Mouse (Mus musculus) frontal cortex, adult 2 months (tissue): ENCODE results near the gene Cdca7l. TPM values are rescaled to one million over a fixed set of nuclear protein-coding genes. Genes with fewer than 3 reads are reported as not detected.
"Not testable (repeated sequence)": the region's sequence is repeated elsewhere in the genome, so short reads cannot be mapped to it uniquely, and the experiment has no call there.

ENCODE experiments used
- DNase-seq, 2 experiments: peaks; one replicate each; pipeline ENCODE4 v3.0.0; 2022; ENCODE audit warnings: low spot score in 1 of 2; ENCODE audit errors: extremely low spot score in 1 of 2
- polyA plus RNA-seq: library from polyadenylated mRNA; depleted of rRNA; stranded (reverse); fragments of >200 nt; gene quantifications from 2 replicates; pipeline ENCODE4 v1.2.3, GENCODE M21; 2012; rRNA removed

The Cdca7l gene
- polyA plus RNA-seq: 7.1 and 7.2 TPM in 2 replicates

DNA sequence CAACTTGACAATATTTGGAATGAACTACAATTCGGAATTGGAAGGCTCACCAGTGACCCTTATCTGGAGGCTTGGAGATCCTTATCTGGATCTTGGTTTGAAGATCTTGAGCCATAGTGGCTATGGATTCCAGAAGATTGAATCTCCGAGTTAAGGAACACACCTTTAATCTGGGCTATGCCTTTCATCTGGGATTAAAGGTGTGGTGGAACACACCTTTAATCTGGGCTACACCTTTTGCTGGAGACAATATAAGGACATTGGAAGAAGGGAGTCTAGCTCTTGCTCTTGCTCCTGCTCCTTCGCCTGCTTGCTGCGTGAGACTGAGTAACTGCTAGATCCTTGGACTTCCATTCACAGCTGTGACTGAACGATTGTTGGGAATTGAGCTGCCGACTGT, at the start of gene Cdca7l:
Gene Cdca7l, plus strand, starts transcription at position 301 of the 400 bp plus-strand sequence.
- DNase-seq: not testable (repeated sequence)

DNA sequence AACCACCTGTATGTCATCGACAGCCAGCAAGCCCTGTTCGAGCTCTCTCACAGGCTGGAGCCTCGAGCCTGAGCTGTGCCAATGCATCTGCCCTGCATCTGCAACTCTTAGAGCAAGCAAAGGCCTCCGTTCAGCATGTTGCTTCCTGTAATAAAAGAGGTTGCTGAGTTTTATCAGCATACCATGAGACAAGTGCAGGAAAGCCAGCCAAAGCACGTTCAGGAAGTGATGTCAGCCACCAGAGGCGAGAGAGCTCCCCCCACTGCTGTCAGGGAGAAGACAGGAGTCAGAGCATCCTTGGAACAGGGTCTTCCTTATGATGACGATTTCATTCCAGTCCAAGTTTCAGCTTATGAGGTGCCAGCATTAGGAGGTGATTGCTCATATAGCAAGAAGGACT, 48.1 kb upstream of the Cdca7l start:
- no peak for DNase-seq

DNA sequence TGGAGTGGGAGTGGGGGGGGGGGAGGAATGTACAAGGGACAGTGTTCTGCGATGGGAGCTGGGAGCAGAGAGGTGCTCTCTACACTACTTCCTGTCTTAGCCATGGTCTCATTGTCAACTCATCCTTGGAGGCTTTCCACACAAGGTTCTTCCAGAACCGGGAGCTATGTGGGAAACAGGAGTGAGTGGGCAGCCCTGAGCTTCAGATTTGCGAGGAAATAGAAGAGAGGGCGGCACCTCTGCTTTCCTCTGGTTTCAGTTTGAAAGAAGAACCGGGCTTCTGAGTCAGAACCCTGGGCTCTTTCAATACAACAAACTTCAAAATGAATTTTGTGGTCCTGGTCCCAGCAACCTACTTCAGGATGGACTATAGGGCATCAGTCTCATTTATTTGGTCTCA, 43.7 kb upstream of the Cdca7l start:
- peak in 1 of 2 experiments; percentile 45 for DNase-seq

DNA sequence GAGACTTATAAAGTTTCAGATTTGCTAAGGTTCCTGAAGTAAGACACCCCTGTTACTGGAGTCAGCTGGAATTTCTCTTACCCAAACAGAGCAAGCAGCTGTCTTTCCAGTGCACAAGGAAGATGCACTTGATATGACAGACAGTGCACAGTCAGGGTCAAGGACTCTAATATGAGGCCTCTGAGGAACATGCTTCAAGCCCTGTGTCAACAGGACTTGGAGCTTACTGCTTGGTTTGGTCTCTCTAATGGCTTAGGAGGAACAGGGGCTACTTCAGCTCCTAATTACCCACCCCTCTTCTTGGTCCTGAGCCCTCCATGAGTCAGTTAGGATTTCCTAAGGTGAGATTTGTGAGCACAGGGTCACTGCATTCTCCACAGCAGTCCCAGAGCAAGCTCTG, 43.2 kb upstream of the Cdca7l start:
- no peak for DNase-seq

DNA sequence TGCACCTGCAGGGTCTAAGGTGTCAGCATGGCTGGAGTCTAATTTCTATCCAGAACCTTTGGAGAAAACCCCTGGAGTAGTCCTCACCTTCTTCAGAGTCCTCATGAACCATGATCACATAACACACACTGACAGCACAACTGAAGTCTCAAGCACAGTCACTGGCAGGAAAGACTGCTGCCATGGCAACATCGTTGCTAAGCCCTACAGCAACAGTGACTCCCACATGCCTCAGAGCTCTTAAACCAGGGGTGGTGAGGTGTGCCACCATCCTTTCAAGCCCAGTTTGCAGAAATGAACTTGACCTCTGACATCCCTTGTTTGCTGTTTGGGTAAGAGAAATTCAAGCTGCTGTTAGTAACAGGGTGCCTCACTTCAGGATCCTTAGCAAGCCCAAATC, 42.4 kb upstream of the Cdca7l start:
- peak; percentile 57 to 75 for DNase-seq

DNA sequence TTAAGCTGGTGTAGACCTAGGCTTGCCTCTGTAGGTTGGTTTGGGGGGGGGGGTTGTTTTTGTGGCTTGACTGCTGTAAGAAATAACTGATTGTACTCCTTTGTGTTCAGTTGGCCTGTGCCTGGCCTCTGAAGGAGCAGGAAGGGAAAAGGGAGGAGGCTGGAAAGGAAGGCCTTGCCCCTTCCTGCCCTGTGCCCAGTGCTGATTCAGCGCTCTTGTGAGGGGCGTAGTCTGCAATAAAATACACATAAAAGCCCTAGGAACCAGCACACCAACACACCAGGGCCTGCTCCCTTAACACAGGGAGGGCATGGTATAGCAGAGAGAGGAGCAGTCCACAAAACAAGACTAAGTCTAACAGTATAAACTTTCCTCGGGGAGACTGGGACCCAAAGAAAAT, 40.8 kb upstream of the Cdca7l start:
- DNase-seq: no peak

DNA sequence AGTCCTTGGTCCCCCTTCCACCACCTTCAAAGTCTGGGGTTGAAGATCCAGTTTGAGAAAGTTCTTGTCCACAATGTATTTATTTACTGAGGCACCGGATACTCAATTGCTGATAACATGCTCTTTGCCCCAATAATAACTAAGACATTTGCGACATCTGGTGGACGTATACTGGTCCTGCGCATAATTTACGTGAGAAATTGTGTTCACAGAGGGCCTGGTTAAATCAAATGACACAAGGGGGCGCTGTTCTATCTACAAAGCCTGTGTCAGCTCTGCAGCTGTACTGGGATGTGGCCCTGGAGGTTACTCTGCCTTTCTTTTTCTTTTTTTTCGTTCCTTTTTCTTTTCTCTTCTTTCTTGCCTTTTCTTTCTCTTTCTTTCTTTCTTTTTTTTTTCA, 39.2 kb upstream of the Cdca7l start:
- DNase-seq: peak; percentile 62 to 94

DNA sequence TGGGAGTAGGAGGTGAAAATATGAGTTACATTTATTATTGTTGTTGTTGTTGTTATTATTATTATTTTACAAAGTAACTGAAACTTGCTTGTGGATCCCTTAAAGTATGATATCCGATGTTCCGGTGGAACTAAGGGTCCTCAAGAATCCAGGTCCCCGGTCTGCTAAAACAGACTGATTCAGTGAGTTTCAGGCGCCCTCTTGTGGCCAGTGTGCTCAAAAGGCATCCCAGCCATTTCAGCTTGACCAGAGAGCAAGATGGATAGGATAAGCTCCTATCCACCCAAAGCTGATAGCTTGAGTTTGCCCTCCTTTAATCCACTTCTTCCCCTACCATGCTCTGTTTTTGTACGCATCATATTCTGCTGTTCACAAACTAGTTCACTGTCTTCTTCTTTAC, 35.0 kb upstream of the Cdca7l start:
- DNase-seq: peak in 1 of 2 experiments; percentile 90

DNA sequence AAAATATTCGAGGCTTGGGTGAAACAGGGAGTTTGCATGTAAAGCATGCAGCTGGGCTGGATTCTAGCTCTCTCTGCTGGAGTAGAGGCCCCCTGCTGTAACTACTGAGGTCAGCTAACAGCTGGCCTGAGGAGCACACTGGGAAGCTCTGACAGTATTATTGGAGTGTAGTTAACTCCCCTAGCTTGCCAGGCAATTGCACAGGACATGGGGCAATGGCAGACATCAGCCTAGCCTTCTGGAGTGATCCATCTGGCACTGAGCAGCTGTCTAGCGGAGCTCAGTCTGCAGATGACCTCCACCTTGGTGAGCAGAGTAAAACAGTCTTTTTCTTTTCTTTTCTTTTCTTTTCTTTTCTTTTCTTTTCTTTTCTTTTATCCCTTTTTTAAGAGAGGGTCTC, 33.9 kb upstream of the Cdca7l start:
- no peak for DNase-seq

DNA sequence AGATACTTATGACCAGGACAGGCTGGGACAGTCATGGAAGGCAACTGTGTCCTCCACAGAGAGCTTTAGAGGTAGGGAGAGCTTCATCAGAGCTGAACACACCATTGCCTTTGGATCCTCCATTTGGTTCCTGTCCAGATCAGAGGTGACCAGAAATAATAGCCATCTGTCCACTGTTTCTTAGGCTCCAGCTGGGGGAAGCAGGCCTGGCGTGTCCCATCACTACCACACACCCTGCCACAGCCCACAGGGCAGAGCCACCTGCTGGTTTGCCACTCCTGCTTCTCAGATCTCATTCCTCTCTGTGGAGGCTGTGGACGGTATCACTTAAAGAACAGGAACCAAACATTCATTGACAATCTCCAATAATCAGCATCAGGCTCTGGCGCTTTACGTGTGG, 32.9 kb upstream of the Cdca7l start:
- no peak for DNase-seq

DNA sequence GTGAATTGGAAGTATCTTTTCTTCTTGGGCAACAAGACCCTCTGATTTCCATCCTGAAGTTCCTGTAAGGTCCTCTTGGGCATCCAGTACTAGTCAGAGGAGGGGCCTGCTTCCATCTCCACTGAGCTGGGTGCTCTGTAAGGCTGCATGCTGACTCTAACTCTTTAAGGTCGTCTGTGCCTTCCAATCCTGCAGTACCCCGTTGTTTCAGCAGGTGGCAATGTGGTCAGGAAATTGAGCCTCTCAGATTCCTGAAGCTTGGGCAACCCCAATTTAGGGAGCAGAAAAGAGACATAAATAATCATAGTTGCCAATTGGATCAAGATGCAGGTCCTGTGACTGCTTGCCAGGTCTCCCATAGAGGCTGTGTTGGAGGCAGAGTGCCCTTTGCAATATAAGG, 31.5 kb upstream of the Cdca7l start:
- DNase-seq: peak; percentile 54 to 91

DNA sequence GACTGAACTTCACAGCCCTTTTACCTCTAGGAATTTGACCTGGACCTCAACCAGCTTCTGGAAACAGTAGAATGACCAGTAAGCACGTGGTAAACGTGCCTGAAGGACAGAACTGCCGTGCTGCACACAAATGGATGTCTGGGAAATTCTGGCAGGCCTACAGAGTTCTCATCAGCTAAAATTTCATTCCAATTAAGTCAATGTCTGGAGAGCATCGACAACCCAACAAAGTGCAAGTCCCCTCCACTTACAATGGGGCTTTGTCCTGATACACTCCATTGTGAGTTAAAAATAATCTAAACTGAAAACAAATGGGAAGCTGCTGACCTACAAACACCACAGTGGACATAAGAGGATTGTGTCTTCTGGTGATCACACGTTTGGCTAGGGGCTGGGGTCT, 27.2 kb upstream of the Cdca7l start:
- no peak for DNase-seq

DNA sequence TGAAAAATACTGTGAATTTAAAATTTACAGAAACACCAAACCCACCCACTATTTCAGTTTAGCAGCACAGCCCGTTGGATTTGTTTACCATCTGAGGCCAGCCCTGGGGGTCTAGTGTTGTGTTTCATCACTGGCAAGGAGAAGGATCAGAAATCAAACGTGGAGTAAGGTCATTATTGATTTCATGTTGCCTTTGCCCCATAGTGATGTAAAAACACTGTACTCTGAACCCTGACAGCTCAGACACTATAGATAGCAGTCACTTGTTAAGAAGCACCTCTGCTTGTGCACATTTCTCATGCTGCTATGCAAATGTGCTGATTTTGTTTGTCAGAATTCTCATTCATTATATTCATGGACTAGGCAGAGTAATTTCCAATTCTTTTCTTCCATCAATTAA, 22.7 kb upstream of the Cdca7l start:
- DNase-seq: no peak

DNA sequence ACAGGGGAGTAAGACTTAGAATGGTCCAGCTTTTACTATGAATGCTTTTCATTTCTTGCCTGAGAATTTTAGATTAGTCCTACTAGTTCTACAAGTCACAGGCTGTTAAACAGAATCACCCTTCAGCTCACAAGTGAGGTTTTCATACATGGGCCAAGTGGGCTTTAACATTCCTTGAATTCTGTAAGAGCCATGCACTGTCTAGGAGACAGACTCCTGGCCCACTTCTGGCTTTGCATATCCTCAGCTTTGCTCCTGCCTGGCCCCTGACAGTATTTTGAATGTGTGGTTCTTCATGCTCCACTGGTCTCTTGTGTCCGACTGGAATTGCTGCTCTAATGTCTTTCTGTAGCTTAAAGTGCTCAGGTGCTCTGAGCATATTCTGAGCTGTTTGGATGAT, 20.7 kb upstream of the Cdca7l start:
- no peak for DNase-seq

DNA sequence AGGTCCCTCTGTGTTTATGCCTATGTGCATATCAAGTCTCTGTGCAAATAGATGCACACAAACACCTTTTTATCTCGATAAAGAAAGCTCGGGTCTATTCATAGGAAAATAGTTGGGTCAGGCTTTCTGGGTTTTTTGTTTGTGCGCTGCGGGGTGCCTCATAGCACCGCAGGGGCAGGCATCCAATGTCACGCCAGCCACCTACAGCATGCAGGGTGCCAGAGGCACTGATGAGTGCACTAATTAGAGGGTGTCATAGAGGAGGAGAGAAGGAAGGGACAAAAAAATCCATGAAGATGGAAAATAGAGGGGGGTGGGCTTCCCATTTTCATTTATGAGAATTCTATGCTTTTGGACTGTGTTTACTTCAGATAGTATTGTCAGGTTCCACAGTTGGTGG, 17.5 kb upstream of the Cdca7l start:
- no peak for DNase-seq

DNA sequence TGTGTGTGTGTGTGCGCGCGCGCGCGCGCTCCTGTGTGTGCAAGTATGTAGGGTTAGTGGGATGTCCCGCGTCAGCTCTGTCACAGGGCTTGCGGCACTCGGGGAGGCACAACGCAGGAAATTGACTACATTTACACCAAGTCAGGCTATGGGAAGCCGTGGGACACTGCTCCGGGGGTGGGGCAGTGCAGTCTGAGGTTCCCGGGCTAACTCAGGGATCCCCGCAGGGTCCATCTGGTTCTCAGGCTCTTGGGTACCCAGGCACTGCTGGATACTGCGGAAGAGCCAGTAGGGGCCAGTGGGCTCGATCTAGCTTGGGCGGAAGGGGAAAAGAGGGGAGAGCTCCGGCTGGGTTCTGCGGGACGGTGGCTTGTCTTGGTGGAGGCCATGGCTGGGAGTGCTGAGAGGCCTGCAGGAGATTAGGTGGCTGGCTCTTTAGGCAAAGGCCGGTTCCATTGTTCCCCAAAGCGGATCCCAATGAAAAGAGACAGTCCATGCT, 15.5 kb upstream of the Cdca7l start:
- DNase-seq: no peak

DNA sequence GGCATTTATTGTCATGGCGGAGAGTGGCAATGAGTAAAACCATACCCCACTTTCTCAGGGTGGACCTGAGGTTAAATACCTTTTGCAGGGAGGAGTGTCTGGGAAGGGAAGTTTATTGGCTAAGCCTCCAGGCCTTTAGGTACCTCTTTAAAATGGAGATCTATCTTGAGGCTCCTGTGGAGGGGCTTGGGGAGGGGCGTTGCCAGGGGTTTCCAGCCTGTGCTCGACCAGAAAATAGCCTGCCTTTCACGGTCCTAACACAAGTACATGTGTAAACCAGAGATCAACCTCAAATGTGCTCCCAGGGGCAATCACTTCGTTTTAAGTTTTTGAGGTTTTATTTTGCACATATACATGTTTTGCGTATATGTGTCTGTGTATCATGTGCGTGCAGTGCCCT, 15.1 kb upstream of the Cdca7l start:
- DNase-seq: no peak

DNA sequence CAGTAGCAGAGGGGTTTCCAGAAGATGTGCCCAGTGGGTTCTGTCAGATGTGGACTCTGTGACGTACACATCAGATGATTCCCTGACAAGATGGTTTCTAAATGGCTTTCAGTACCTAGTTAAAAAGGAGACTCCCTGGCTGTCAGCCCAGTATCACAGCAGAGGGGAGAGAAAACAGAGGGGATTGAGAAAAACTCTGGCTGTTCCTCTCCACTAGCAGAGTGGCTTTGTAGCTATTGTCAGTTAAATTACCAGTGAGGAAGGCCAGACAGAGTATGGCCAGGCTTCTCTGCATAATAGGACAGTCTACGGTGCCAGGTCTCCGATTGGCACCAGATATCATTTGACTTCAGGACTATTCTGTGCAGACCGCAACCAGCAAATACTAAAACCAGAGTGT, 8.8 kb upstream of the Cdca7l start:
- DNase-seq: no peak

DNA sequence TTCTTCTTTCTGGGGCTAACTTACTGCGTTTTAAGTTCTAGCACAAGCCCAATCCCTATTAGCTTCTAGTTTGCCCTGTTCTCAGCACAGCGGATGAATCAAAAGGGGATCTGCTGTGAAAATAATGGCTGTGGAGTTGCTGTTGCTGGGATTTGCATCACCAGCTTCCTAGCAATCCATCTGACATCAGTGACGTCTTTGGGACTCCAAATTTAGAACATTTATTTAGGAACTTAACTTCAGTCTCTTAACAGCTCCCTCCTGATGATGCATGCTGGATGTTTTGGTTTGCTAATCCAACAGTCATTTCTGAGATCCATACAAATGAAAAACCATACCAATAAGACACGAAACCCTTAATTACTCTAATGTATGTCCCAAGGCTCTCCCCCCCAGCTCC, 1.5 kb downstream of the Cdca7l start:
- DNase-seq: peak in 1 of 2 experiments; percentile 30

DNA sequence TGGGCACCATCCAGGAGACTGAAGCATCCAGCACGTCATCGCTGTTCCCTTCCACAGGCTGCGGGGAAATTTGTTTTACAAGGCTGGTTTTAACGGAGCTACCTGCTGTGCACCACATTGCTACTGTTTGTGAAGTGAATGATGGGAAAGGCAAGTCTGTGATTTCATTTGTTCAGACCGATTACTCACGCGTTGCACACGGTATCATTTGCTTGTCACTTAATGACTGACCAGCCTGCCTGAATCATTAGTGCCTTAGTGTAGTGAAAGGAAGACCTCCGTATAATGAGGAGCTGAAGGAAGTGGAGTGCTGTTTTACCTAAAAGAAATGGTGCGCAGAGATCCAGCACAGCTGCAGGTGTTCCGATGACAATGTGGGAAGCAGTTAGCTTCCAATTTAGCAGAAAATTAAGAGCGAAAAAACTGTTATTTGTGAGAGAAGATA, 1.9 kb downstream of the Cdca7l start:
- peak in 1 of 2 experiments; percentile 19 for DNase-seq

DNA sequence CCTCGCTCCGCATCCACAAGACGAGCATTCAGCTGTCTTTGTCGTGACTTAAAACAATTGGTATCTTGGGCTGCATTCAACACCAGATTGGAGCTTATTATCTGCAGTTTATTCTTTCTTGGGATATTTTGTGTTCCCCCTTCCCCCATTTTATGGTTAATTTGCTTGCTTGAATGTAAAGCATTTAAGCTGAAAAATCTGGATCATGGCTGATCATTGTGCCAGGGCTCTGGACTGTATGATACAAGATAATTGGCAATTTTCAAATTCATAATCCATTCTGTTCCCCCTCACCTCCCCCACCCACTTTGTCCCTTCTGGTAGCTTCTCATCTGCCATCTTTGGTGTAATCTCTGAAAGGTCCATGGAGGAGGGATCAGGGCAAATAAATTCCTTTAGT, 2.4 kb downstream of the Cdca7l start:
- no peak for DNase-seq

DNA sequence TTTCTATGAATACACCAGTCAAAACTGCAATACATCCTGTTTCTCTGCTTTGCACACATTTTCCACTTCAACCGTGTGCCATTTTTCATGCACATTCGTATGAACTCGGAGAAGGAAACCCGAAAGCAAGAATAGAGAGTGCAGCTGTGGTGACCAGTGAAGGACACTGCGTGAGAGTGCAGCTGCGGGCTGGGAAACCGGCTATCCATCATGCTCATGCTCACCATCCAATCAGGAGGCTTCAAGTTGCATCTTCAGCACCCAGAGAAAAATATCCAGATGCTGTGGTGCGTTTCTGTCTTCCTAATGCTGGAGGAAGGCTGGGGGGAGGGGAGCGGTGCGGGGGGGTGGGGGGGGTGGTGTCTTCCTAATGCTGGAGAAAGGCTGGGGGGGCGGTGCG, 3.5 kb downstream of the Cdca7l start:
- DNase-seq: no peak
